Mouse (Mus musculus) CH12.LX (cell line): ENCODE data around the gene Mob3b. TPM values are rescaled to one million over a fixed set of nuclear protein-coding genes. Genes with fewer than 3 reads are reported as not detected.

ENCODE experiments used
- DNase-seq: peaks from one replicate; pipeline ENCODE4 v3.0.0-alpha.2; 2013; ENCODE audit errors: extremely low read depth
- H3K27ac ChIP-seq: 2 replicates; pipeline ENCODE4 v1.5.1; 2012; ENCODE audit warnings: low read depth, mild to moderate bottlenecking, control low read depth, moderate library complexity; ENCODE audit not compliant: insufficient read depth
- H3K27me3 ChIP-seq: replicated peaks from 2 replicates; pipeline ENCODE3; 2012; ENCODE audit warnings: inconsistent platforms
- H3K36me3 ChIP-seq, 2 experiments: replicated peaks in 1 of 2; 2 replicates each; pipeline versions ENCODE3 to v1.6.1; 2012; ENCODE audit warnings: inconsistent platforms in 1 of 2, low read length in 1 of 2, mild to moderate bottlenecking in 1 of 2, mixed read lengths in 1 of 2, moderate library complexity in 1 of 2; ENCODE audit not compliant: control insufficient read depth in 1 of 2, insufficient read depth in 1 of 2
- H3K4me1 ChIP-seq, 2 experiments: 2 replicates each; pipeline ENCODE4 v1.6.1; 2012; ENCODE audit warnings: inconsistent platforms in 1 of 2, moderate library complexity in 1 of 2; ENCODE audit not compliant: insufficient read depth in 2 of 2, control insufficient read depth in 1 of 2
- H3K4me2 ChIP-seq: 2 replicates; pipeline ENCODE4 v1.6.1; 2012; ENCODE audit warnings: low read depth, mild to moderate bottlenecking, control low read depth; ENCODE audit not compliant: poor library complexity, insufficient read depth, severe bottlenecking
- H3K4me3 ChIP-seq, 3 experiments: fragments of 150-350 bp in 1 of 3; sonication (generic) in 1 of 3; replicated peaks in 1 of 3; 2 replicates each; pipeline versions ENCODE3 to v1.5.1; 2011 to 2012; ENCODE audit warnings: low read depth in 2 of 3, low read length in 2 of 3, mild to moderate bottlenecking in 2 of 3, moderate library complexity in 2 of 3, control low read depth in 1 of 3, improper control_type of control experiment in 1 of 3, inconsistent platforms in 1 of 3, mixed read lengths in 1 of 3; ENCODE audit not compliant: poor library complexity in 1 of 3
- H3K79me2 ChIP-seq: replicated peaks from 2 replicates; pipeline ENCODE4 v1.6.1; 2012; ENCODE audit warnings: mild to moderate bottlenecking, moderate library complexity; ENCODE audit not compliant: control insufficient read depth, poor library complexity, insufficient read depth, severe bottlenecking; ENCODE audit errors: extremely low read depth
- H3K9ac ChIP-seq: 2 replicates; pipeline ENCODE4 v1.6.1; 2012; ENCODE audit warnings: low read depth, mild to moderate bottlenecking, control low read depth, moderate library complexity; ENCODE audit not compliant: insufficient read depth
- H3K9me3 ChIP-seq: replicated peaks from 2 replicates; pipeline ENCODE3; 2012; ENCODE audit warnings: low read length, inconsistent platforms, mixed read lengths
- CHD1 ChIP-seq: IDR thresholded peaks from 2 replicates; pipeline ENCODE4 v1.6.1; 2012; ENCODE audit warnings: low read depth, low read length, improper control_type of control experiment, inconsistent platforms
- CHD2 ChIP-seq: IDR thresholded peaks from 2 replicates; pipeline ENCODE4 v1.6.1; 2011; ENCODE audit warnings: low read length, improper control_type of control experiment
- E2F4 ChIP-seq: IDR thresholded peaks from 2 replicates; pipeline ENCODE4 v1.6.1; 2011; ENCODE audit warnings: low read depth, low read length, improper control_type of control experiment; ENCODE audit not compliant: insufficient replicate concordance
- JUN ChIP-seq: IDR thresholded peaks from 2 replicates; pipeline ENCODE4 v1.6.1; 2011; ENCODE audit warnings: low read depth, mild to moderate bottlenecking, low read length, improper control_type of control experiment, moderate library complexity; ENCODE audit not compliant: insufficient read depth
- KAT2A ChIP-seq: IDR thresholded peaks from 2 replicates; pipeline ENCODE4 v1.6.1; 2012; ENCODE audit warnings: low read length, improper control_type of control experiment, inconsistent platforms; ENCODE audit not compliant: insufficient replicate concordance
- MEF2A ChIP-seq: IDR thresholded peaks from 2 replicates; pipeline ENCODE4 v1.6.1; 2014; ENCODE audit warnings: low read depth, mild to moderate bottlenecking, inconsistent platforms, low read length, improper control_type of control experiment, borderline replicate concordance
- MXI1 ChIP-seq: IDR thresholded peaks from 2 replicates; pipeline ENCODE4 v1.6.1; 2011; ENCODE audit warnings: mild to moderate bottlenecking, low read depth, low read length, improper control_type of control experiment
- MYC ChIP-seq: IDR thresholded peaks from 2 replicates; pipeline ENCODE4 v1.6.1; 2011; ENCODE audit warnings: low read depth, mild to moderate bottlenecking, improper control_type of control experiment, low read length
- NELFE ChIP-seq: IDR thresholded peaks from 2 replicates; pipeline ENCODE4 v1.6.1; 2011; ENCODE audit warnings: low read depth, low read length, improper control_type of control experiment
- RAD21 ChIP-seq: IDR thresholded peaks from 2 replicates; pipeline ENCODE4 v1.6.1; 2011; ENCODE audit warnings: low read depth, mild to moderate bottlenecking, low read length, improper control_type of control experiment, moderate library complexity
- RCOR1 ChIP-seq: conservative IDR thresholded peaks from 2 replicates; pipeline ENCODE4 v1.6.1; 2012; ENCODE audit warnings: low read depth, mild to moderate bottlenecking, inconsistent platforms, low read length, improper control_type of control experiment
- UBTF ChIP-seq: IDR thresholded peaks from 2 replicates; pipeline ENCODE4 v1.6.1; 2012; ENCODE audit warnings: low read depth, mild to moderate bottlenecking, inconsistent platforms, low read length, improper control_type of control experiment, moderate library complexity
- USF1 ChIP-seq: IDR thresholded peaks from 2 replicates; pipeline ENCODE4 v1.6.1; 2014; ENCODE audit warnings: low read depth, mild to moderate bottlenecking, inconsistent platforms, low read length, improper control_type of control experiment
- USF2 ChIP-seq: conservative IDR thresholded peaks from 2 replicates; pipeline ENCODE4 v1.6.1; 2011; ENCODE audit warnings: low read depth, low read length, improper control_type of control experiment
- dilution Hi-C: fragments of 300-500 bp; cut with MboI; formaldehyde crosslinking; loops from 2 replicates; pipeline ENCODE4 v1.14.3; 2020; ENCODE audit warnings: low sequenced_read_pairs; ENCODE audit not compliant: extremely low pct_unique_long_range_greater_than_20kb, extremely low pct_ligation_motif_present
- in situ Hi-C: fragments of 300-500 bp; cut with MboI; formaldehyde crosslinking; loops from 3 replicates; pipeline ENCODE4 v1.14.3; 2019; ENCODE audit warnings: low sequenced_read_pairs, low pct_ligation_motif_present, low pct_unique_long_range_greater_than_20kb, mixed read lengths
- polyA plus RNA-seq: library from polyadenylated mRNA; unstranded; fragments of >175 nt; gene quantifications from 2 replicates; pipeline ENCODE4 v1.2.1, GENCODE M21; 2012; ENCODE audit warnings: low read depth; ENCODE audit not compliant: insufficient read length
- total RNA-seq, 2 experiments: library from RNA; depleted of rRNA; stranded (reverse); fragments of 300-350 nt in 1 of 2; fragments of >200 nt in 1 of 2; gene quantifications; 2 replicates each; pipeline ENCODE4 v1.2.3; 2012 to 2014

The Mob3b gene
- total and polyA plus RNA-seq, 3 experiments: 3.5 to 11.7 (median 11.0) TPM

GRCm38 (mm10) chr4:35105115-35105773 is 52.0 kb downstream of the Mob3b start:
- in situ Hi-C loops: no loop called here
- no peak overlapping the region for H3K4me2 ChIP-seq
- TF ChIP-seq USF1: no peak
- no peak for TF ChIP-seq MEF2A
- no peak for TF ChIP-seq UBTF
- no peak for TF ChIP-seq NELFE
- TF ChIP-seq, all 38 proteins: peak for 0
- no peak overlapping the region for H3K4me3 ChIP-seq
- no peaks in the 10 kb centered on the region for H3K27me3 ChIP-seq
- H3K9ac ChIP-seq: no peak overlapping the region
- no peak overlapping the region for H3K27ac ChIP-seq
- 0 out of 2 replicates have a peak, but pooled peaks cover 4% of the 10 kb centered on the region for H3K79me2 ChIP-seq
- no peak for DNase-seq
- H3K36me3 ChIP-seq: peaks cover 0 to 36% of the 10 kb centered on the region in 2 experiments
- H3K9me3 ChIP-seq: peaks cover 4% of the 10 kb centered on the region
- peaks cover 3 to 33% of the 10 kb centered on the region in 2 experiments for H3K4me1 ChIP-seq
- dilution Hi-C loops: no loop called here

- in situ Hi-C loops (no loop called here), dilution Hi-C loops (no loop called here)
- H3K4me1 ChIP-seq: peaks cover 17 to 61% of the 10 kb centered on the region in 2 experiments
- peaks cover 4% of the 10 kb centered on the region; the same call in 1 of the 2 replicates for H3K79me2 ChIP-seq
- no peak overlapping the region for H3K9ac ChIP-seq
- DNase-seq: no peak
- H3K27me3 ChIP-seq: no peaks in the 10 kb centered on the region
- H3K9me3 ChIP-seq: no peaks in the 10 kb centered on the region
- H3K4me2 ChIP-seq: no peak overlapping the region
- H3K27ac ChIP-seq: no peak overlapping the region
- H3K36me3 ChIP-seq: peaks cover 0 to 39% of the 10 kb centered on the region in 2 experiments
- TF ChIP-seq JUN (no peak), CHD2 (no peak), MXI1 (no peak), CHD1 (no peak), USF2 (no peak), KAT2A (no peak), MYC (no peak), E2F4 (no peak), UBTF (no peak), RCOR1 (no peak), MEF2A (no peak), RAD21 (no peak)
- no peak overlapping the region for H3K4me3 ChIP-seq
Measured at GRCm38 (mm10) chr4:35101201-35101600, 56.1 kb downstream of the Mob3b start.
